Mouse (Mus musculus): ENCODE data around the gene Nkx2-2. TPM values are rescaled to one million over a fixed set of nuclear protein-coding genes. Genes with fewer than 3 reads are reported as not detected.

Gene Nkx2-2
- not detected for total RNA-seq (2022)

- no peak for DNase-seq (ENCODE audit: low spot score)
Observed at GRCm38 (mm10) chr2:147193271-147194255, at the start of gene Nkx2-2. Gene Nkx2-2 (minus strand): TSS chr2:147194243.

DNA sequence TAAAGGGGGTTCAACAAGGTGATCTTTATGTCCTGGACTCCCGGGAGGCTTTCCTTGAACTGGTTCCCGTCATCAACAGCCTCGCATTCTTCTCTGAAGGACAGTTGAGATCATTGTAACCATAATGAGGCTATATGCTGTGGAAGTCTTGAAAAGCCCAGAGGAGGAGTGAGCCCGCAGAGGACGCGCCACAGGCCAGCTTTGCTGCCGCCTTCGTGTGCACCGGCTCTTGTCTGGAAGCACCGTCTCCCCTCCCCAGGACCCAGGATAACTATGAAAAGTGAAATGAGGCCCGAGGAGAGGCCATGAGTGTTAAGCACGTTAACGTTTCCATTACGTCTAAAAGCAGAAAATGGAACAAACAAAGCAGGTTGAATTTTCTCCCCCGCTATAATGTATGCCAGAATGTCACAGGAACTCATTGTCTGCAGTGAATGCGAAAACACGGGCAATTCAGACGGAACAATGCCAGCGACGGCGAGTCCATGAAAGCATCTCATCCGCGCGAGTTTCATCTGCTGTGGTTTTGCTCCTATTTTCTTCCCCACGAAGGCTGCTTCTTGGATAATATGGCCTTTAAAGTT lies 41.8 kb upstream of the Nkx2-2 start:
- no peak for DNase-seq (ENCODE audit: low spot score)

- DNase-seq (ENCODE audit: low spot score), result no peak
Observed at GRCm38 (mm10) chr2:147231175-147231574, 37.1 kb upstream of the Nkx2-2 start.

DNA sequence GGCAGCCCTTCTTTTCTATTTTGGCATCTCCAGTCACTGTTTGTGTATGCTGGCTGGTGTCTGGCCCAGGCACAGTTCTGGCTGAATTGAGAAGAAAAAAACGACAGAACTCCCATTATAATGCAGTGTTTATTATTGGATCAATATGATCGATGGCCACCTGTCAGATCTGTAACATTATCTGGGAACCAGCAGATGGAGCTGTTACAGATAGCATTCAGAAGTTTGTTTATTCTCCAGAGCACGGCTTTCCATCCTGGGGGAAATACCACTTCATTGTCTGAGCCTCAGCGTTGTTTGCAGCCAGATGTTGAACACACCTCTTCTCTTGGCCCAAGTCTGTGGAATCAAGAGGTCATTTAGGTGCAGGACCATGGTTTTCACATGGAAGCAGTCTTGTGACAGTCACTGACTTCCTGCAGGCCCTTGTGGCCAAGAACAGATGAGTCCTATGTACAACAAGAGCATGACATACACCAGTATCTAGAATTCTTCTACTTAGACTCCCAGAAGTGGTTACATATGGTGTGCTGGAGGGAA lies 11.1 kb upstream of the Nkx2-2 start:
- no peak for DNase-seq (ENCODE audit: low spot score)

DNA sequence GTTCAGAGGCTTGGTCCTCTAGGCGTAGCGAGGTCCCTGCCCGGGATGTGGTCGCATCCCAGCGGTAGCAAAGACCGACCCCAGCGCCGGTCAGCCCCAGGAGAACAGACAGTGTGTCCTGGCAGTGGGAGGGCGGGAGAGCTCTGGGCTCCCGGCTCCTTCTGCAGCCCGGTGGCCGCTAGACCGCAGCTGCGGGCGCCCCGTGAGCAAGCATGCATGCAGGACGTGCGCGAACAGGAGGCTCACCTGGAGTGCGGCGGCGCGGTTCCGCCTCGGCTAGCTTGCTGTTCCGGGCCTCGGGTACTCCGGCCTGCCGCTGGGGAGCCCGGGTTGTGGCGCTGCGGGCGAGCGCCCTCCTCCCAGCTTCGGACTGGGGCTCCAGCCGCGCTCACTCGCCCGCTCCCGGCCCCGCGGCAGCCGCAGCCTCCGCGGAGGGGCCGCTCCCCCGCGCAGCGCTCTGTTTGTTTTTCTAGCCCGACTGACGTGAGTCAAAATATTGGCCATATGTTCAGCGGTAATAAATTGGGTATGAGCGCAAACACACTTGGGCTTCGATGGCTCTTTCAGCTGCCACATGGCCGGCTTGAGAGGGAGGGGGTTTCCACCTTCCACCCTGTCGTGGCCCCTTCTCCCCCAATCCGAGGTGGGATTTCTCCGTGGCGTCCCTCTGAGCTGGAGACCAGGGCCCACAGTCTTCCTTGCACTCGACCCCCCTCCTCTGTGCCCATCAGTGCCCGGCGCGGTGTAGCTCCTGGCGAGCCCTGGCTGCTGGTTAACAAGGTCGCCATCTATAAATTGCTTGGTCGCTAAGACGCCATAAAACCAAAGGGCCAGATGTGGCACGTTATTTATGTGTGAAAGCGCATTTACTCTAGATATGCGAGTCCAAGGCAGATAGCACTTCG lies 920 bp upstream of the Nkx2-2 start:
- no peak for DNase-seq (ENCODE audit: low spot score)

GRCm38 (mm10) chr2:147192731-147193130 lies 1.3 kb downstream of the Nkx2-2 start:
- DNase-seq (ENCODE audit: low spot score), result no peak

DNA sequence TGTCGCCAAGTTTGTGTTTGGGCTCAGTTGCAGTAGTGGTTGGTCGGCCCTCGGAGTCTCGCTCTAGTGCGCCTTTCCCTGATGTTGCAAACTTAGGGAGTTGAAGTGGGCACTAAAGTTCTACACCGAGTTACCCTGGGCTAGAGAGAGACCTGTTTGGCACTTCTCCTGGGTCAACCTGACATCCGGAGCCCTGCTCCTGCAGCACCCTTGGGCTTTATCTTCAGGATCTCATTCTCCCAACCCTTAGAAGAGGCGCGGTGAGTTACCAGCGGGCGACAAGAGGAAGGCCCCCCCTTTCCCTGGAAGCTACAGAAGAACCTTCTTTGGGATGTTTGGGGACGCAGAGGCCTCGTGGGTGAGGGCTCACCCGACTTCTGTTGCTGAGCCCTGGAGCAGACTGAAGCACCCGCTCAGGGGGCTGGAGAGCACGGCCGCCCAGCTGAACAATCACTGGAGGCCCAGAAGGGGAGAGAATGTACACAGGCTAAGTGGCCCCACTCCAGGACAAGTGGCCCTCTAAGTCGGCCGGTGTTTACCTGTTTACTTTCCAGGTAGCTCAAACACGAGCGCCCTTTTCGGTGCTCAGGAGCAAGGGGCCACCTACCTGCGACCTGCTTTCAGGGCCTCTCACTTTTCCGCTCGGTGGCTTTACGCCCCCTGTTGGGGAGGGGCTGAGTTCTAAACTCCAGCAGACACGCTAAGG lies 3.6 kb downstream of the Nkx2-2 start:
- no peak for DNase-seq (ENCODE audit: low spot score)

- no peak for DNase-seq (ENCODE audit: low spot score)
Observed at GRCm38 (mm10) chr2:147189546-147190315, 4.3 kb downstream of the Nkx2-2 start.

- no peak for DNase-seq (ENCODE audit: low spot score)
Observed at GRCm38 (mm10) chr2:147188871-147189545, 5.0 kb downstream of the Nkx2-2 start.

DNA sequence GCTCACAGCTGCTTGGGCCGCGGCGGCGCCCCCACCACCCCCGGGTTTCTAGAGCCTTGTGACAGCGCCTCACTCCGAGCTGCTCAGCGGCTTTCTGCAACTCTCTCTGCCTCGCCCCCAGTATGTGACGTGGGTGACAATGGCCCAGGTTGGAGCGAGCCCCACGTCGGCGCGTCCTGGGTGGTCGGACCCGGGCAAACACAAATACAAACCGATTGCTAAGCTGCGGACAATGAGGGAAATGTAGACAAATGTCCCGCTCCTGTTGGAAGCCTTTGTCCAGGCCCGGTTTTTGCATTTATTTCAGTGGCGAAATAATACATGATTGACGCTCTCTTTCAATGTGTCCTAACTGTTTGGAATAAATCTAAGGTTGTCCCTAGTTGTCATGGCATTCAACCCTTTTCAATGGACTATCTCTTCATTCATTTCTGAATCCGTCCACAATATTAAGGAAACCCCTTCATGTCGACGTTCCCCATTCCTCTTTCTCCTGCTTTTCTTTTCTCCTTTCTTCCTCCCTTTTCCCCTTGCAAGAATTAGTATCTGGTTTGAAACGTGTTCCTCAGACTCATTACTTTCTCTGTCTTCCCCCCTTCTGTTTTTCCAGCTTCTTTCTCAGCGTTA lies 5.9 kb downstream of the Nkx2-2 start:
- no peak for DNase-seq (ENCODE audit: low spot score)

DNA sequence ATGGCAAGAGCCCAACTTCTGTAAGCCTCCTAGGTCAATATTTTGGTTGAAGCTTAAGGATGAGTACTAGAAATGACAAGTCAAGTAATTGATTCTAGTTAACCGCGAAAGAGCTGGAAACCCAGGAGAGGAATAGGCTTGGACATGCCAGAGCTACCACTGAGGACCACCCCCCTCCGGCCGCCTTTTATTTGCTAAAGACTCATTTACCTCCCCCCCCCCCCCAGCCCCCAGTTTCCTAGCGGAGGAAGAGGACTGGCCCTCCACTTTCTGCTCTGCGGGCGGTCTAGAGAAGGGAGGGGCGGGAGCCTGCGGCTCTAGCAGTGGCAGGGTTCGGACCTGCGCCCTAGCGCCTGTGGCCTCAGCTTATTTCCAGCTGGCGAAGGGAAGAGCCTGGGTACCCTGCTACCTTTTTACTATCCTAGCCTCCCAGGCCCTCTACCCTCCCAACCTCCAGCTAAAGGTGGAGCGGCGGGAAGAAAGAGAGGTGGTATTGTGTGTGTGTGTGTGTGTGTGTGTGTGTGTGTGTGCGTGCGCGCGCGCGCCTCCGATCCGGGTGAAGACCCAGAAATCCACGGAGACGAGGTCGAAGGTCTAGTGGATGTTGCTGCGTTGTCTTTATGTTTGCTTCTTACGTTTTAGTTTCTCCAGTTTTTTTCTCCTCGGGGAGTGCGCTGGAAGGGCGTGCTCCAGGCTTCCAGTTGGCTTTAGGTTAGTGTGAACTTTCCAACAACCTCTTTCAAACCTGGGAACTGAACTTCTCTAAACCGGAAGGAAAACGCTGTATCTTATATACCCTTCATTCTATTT lies 6.8 kb downstream of the Nkx2-2 start:
- DNase-seq (ENCODE audit: low spot score), result no peak

DNA sequence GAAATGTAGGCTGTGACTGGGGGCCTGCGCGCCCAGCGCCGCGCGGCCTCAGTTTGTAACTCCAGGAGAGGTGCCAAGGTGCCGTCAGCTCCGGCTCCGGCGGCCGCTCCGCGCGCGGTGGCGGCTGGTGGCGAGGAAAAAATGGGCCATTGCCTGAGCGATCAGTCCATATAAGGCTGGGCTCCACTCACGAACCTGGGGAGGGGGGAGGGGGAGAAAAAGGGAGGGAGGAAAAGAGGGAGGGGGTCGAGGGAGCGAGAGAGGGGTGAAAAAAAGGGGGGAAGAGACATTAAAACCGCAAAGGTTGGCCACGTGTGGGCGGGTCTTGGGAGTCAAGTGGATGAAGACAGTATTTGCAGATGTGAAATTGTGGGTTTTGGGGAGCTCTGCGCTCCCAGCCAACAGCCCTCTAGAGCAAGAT lies 7.8 kb downstream of the Nkx2-2 start:
- DNase-seq (ENCODE audit: low spot score), result no peak

DNA sequence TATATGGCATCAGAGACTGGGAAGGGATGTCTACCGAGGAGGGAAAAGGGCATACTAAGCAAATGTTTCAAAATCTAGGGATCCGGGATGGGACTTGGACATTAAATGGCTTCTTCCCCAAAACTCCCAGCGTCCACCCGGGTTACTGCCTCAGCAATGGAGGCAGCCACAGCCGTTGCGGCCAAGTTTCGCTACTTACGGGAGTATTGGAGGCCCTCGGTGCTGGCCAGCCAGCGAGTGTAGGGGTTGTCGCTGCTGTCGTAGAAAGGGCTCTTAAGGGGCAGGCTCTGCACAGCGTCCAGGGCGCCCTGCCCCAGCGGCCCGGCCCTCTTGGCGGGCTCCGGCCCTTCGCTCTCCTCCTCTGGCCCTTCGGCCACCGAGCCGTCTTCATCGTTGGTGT lies 8.5 kb downstream of the Nkx2-2 start:
- DNase-seq (ENCODE audit: low spot score), result no peak

GRCm38 (mm10) chr2:147184071-147184990 lies 9.7 kb downstream of the Nkx2-2 start:
- DNase-seq (ENCODE audit: low spot score), result no peak

DNA sequence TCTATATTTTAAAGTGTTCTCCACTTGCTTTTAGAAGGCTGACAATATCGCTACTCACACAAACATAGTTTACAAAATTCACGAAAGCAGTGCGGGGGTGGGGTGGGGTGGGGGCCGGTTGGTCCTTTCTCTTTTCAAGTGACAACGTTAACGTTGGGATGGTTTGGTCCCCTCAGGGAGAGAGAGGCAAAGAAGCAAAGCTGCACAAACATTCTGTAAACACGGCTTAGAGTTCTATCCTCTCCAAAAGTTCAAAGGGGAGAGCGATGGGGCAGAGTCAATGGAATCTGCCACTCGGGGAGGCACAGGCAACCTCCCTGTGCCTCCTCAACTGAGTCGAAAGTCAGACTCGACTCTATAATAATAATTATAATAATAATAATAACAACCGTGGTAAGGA lies 10.5 kb downstream of the Nkx2-2 start:
- no peak for DNase-seq (ENCODE audit: low spot score)

GRCm38 (mm10) chr2:147182709-147183260 lies 11.3 kb downstream of the Nkx2-2 start:
- DNase-seq (ENCODE audit: low spot score), result no peak

Measured in heart, adult 8-10 months (tissue).